Mouse (Mus musculus) spleen, adult 2 months (tissue): Measurements from ENCODE around the gene Dhrs11. TPM values are rescaled to one million over a fixed set of nuclear protein-coding genes. Genes with fewer than 3 reads are reported as not detected.

Experiments
- DNase-seq, 2 experiments: peaks; one replicate each; pipeline versions ENCODE4 v3.0.0 to v3.0.0-alpha.2; 2012 to 2021; ENCODE audit warnings: low spot score in 2 of 2, low read depth in 1 of 2
- H3K27ac ChIP-seq: fragments of 200-500 bp; 2 replicates; pipeline ENCODE4 v1.5.1; 2012; ENCODE audit warnings: low read length, inconsistent platforms; ENCODE audit not compliant: insufficient read depth
- H3K27me3 ChIP-seq: fragments of 200-500 bp; 2 replicates; pipeline ENCODE4 v1.6.1; 2012; ENCODE audit warnings: mild to moderate bottlenecking, moderate library complexity, low read length, inconsistent platforms; ENCODE audit not compliant: control insufficient read depth, insufficient read depth
- H3K36me3 ChIP-seq: fragments of 200-500 bp; 2 replicates; pipeline ENCODE4 v1.6.1; 2012; ENCODE audit warnings: mild to moderate bottlenecking, low read length, inconsistent platforms; ENCODE audit not compliant: control insufficient read depth, insufficient read depth
- H3K4me1 ChIP-seq: fragments of 200-500 bp; 2 replicates; pipeline ENCODE4 v1.6.1; 2011; ENCODE audit warnings: inconsistent platforms; ENCODE audit not compliant: control insufficient read depth, insufficient read depth, insufficient read length
- H3K4me3 ChIP-seq: fragments of 200-500 bp; 2 replicates; pipeline ENCODE4 v1.5.1; 2011; ENCODE audit warnings: mild to moderate bottlenecking, inconsistent platforms; ENCODE audit not compliant: insufficient read depth, insufficient read length; ENCODE audit errors: extremely low read depth
- CTCF ChIP-seq: fragments of 200-500 bp; IDR thresholded peaks from 2 replicates; pipeline ENCODE4 v1.5.1; 2011; ENCODE audit warnings: mild to moderate bottlenecking, inconsistent platforms; ENCODE audit not compliant: insufficient read depth, insufficient read length, insufficient replicate concordance; ENCODE audit errors: extremely low read depth
- POLR2A ChIP-seq: fragments of 200-500 bp; IDR thresholded peaks from 2 replicates; pipeline ENCODE4 v1.6.1; 2011; ENCODE audit warnings: low read depth, low read length, inconsistent platforms
- WGBS: fragments of 180-500 bp; shearing (Covaris S2); methylation state at CpG from one replicate; pipeline ENCODE4 v1.1.7; 2018; 5-methylcytosine and 5-hydroxymethylcytosine counted together
- polyA plus RNA-seq: library from polyadenylated mRNA; depleted of rRNA; stranded (reverse); fragments of >200 nt; gene quantifications from 2 replicates; pipeline ENCODE4 v1.2.3, GENCODE M21; 2012

Dhrs11 gene
- polyA plus RNA-seq, 1 experiment: 126 TPM

- no peaks in the 10 kb centered on the region for H3K27me3 ChIP-seq
- no peak for TF ChIP-seq POLR2A
- H3K36me3 ChIP-seq: peaks cover 4% of the 10 kb centered on the region
- H3K27ac ChIP-seq: no peak overlapping the region
- H3K4me3 ChIP-seq: no peak overlapping the region
- peaks cover 3% of the 10 kb centered on the region; the same call in 1 of the 2 replicates for H3K4me1 ChIP-seq
- DNase-seq: no peak
- 89% methylated on average over 6 of the region's 6 CpGs for WGBS
Measured at GRCm38 (mm10) chr11:84817362-84817761, 11.4 kb downstream of the Dhrs11 start.

GRCm38 (mm10) chr11:84813724-84814510 lies 14.9 kb downstream of the Dhrs11 start:
- TF ChIP-seq CTCF: peak; percentile 96
- no peak for TF ChIP-seq POLR2A
- DNase-seq: peak in 1 of 2 experiments; percentile 60

GRCm38 (mm10) chr11:84804373-84804772 lies 24.4 kb downstream of the Dhrs11 start:
- WGBS: 91% methylated on average over 4 of the region's 4 CpGs
- no peak for DNase-seq
- Histone ChIP-seq H3K27ac (no peak overlapping the region), H3K27me3 (no peaks in the 10 kb centered on the region), H3K36me3 (no peaks in the 10 kb centered on the region), H3K4me1 (no peaks in the 10 kb centered on the region), H3K4me3 (no peak overlapping the region)
- TF ChIP-seq CTCF (no peak), POLR2A (no peak)

More at GRCm38 (mm10) chr11:84813724-84814510, 14.9 kb downstream of the Dhrs11 start:
- Histone ChIP-seq H3K4me1 (no peaks in the 10 kb centered on the region), H3K27ac (no peak overlapping the region), H3K27me3 (no peaks in the 10 kb centered on the region), H3K4me3 (no peak overlapping the region), H3K36me3 (peaks cover 2% of the 10 kb centered on the region; the same call in 1 of the 2 replicates)
- 75% methylated on average over 13 of the region's 13 CpGs for WGBS

GRCm38 (mm10) chr11:84797627-84798353 lies 31.0 kb downstream of the Dhrs11 start:
- no peaks in the 10 kb centered on the region for H3K36me3 ChIP-seq
- no peak overlapping the region for H3K27ac ChIP-seq
- no peaks in the 10 kb centered on the region for H3K4me1 ChIP-seq
- TF ChIP-seq CTCF (peak; percentile 86; the same call in 1 of the 2 replicates), POLR2A (no peak)
- no peak overlapping the region for H3K4me3 ChIP-seq
- peak; percentile 32 to 51 for DNase-seq
- WGBS: 27% methylated on average over 21 of the region's 21 CpGs
- H3K27me3 ChIP-seq: no peaks in the 10 kb centered on the region

GRCm38 (mm10) chr11:84797026-84797425 lies 31.8 kb downstream of the Dhrs11 start:
- Histone ChIP-seq H3K4me3 (no peak overlapping the region), H3K4me1 (no peaks in the 10 kb centered on the region), H3K27ac (no peak overlapping the region), H3K27me3 (no peaks in the 10 kb centered on the region), H3K36me3 (no peaks in the 10 kb centered on the region)
- WGBS: 65% methylated on average over 10 of the region's 10 CpGs
- TF ChIP-seq CTCF: no peak
- TF ChIP-seq POLR2A: no peak
- no peak for DNase-seq

GRCm38 (mm10) chr11:84794496-84795113 lies 34.2 kb downstream of the Dhrs11 start:
- Histone ChIP-seq H3K4me1 (no peaks in the 10 kb centered on the region), H3K36me3 (no peaks in the 10 kb centered on the region), H3K27me3 (no peaks in the 10 kb centered on the region), H3K4me3 (no peak overlapping the region), H3K27ac (no peak overlapping the region)
- DNase-seq: peak in 1 of 2 experiments; percentile 37
- TF ChIP-seq CTCF: peak; percentile 62; the same call in 1 of the 2 replicates
- no peak for TF ChIP-seq POLR2A
- 14% methylated on average over 17 of the region's 17 CpGs for WGBS
